Mouse (Mus musculus): ENCODE measurements around the gene Kdm5b. TPM values are rescaled to one million over a fixed set of nuclear protein-coding genes. Genes with fewer than 3 reads are reported as not detected.

Kdm5b gene
- polyA plus RNA-seq, 1 experiment from 2014 or later = 38.6 TPM

DNA sequence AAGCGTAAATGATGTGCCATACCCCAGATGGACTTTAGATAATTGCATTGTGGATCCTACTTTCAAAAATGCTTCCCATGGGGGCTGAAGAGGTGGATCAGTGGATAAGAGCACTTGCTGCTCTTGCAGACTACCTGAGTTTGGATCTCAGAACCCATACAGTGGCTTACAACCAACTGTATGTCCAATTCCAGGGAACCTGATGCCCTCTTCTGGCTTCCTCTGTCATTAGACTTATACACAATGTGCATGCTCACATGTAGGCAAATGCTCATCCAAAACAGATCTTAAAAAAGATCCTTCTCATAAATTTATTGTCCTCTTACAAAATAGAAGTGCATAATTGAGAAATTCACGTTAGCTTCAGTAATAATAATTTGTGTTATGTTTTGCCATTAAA lies 31.8 kb downstream of the Kdm5b start:
- WGBS = 93% methylated on average over 2 of the region's 2 CpGs
- ATAC-seq (ENCODE audit: insufficient number of reproducible peaks, insufficient read depth, low FRiP score, low read depth) = no peak

DNA sequence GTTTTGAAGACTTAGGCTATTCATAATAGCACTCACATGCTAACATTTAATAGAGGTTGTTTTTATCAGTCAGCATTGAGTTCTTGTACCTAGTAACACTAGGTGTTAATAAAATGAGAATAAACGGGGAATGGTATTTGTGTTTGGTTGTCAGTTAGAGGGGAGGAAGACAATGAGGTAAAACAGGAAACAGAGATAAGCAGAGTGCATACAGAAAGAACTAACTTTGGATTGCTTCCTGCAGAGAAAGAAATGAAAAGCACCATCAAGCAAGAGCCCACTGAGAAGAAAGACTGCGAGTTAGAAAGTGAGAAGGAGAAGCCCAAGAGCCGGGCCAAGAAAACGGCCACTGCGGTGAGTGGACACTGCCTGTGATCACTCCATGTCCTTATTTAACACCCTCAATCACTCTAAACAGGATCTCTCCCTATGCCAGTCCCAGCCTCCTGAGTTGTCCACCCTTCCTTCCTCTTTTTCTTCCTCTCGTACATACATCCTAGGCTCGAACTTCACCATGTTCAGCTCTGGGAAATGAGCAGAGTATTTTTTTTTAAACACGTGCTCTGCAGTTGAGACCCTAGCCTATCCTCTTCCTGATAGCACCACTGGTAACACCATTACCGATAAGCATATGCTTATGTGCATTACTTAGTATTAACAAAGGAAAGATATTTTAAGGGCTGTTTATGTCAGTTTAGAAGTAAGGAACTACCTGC lies 37.5 kb downstream of the Kdm5b start:
- H3K27me3 ChIP-seq (ENCODE audit: control insufficient read depth, insufficient read depth, low read length) = no peaks in the 10 kb centered on the region
- no peaks in the 10 kb centered on the region for H3K4me1 ChIP-seq (ENCODE audit: control insufficient read depth in 2 of 2, insufficient read depth in 2 of 2, low read length in 2 of 2)
- no peak overlapping the region for H3K27ac ChIP-seq (replicated peaks in 1 of 2; ENCODE audit: control insufficient read depth in 1 of 2, insufficient read depth in 1 of 2, low read depth in 2 of 2, low read length in 2 of 2)
- 73% methylated on average over 9 of the region's 9 CpGs for WGBS
- no peak overlapping the region for H3K4me3 ChIP-seq (ENCODE audit: control insufficient read depth in 1 of 2, insufficient read depth in 1 of 2, low read depth in 1 of 2, low read length in 2 of 2)
- no peak for ATAC-seq (ENCODE audit: insufficient number of reproducible peaks, insufficient read depth, low FRiP score, low read depth)
- H3K4me2 ChIP-seq (ENCODE audit: low read length) = no peak overlapping the region
- H3K9me3 ChIP-seq (ENCODE audit: control insufficient read depth, low read length) = no peaks in the 10 kb centered on the region
- peaks cover 88% of the 10 kb centered on the region for H3K36me3 ChIP-seq (ENCODE audit: control insufficient read depth, insufficient read depth, low read length)
- no peak overlapping the region for H3K9ac ChIP-seq (ENCODE audit: low read length)

More for the DNA sequence above, 31.8 kb downstream of the Kdm5b start:
- Histone ChIP-seq H3K4me3 (ENCODE audit: control insufficient read depth in 1 of 2, insufficient read depth in 1 of 2, low read depth in 1 of 2, low read length in 2 of 2) (no peak overlapping the region), H3K36me3 (ENCODE audit: control insufficient read depth, insufficient read depth, low read length) (peaks cover 77% of the 10 kb centered on the region), H3K27ac (replicated peaks in 1 of 2; ENCODE audit: control insufficient read depth in 1 of 2, insufficient read depth in 1 of 2, low read depth in 2 of 2, low read length in 2 of 2) (no peak overlapping the region), H3K9ac (ENCODE audit: low read length) (no peak overlapping the region), H3K4me1 (ENCODE audit: control insufficient read depth in 2 of 2, insufficient read depth in 2 of 2, low read length in 2 of 2) (no peaks in the 10 kb centered on the region), H3K9me3 (ENCODE audit: control insufficient read depth, low read length) (no peaks in the 10 kb centered on the region), H3K4me2 (ENCODE audit: low read length) (no peak overlapping the region), H3K27me3 (ENCODE audit: control insufficient read depth, insufficient read depth, low read length) (no peaks in the 10 kb centered on the region)

- Histone ChIP-seq H3K9ac (ENCODE audit: low read length) (no peak overlapping the region), H3K27me3 (ENCODE audit: control insufficient read depth, insufficient read depth, low read length) (no peaks in the 10 kb centered on the region), H3K4me1 (ENCODE audit: control insufficient read depth in 2 of 2, insufficient read depth in 2 of 2, low read length in 2 of 2) (no peaks in the 10 kb centered on the region), H3K27ac (replicated peaks in 1 of 2; ENCODE audit: control insufficient read depth in 1 of 2, insufficient read depth in 1 of 2, low read depth in 2 of 2, low read length in 2 of 2) (no peak overlapping the region), H3K9me3 (ENCODE audit: control insufficient read depth, low read length) (no peaks in the 10 kb centered on the region), H3K4me2 (ENCODE audit: low read length) (no peak overlapping the region), H3K4me3 (ENCODE audit: control insufficient read depth in 1 of 2, insufficient read depth in 1 of 2, low read depth in 1 of 2, low read length in 2 of 2) (no peak overlapping the region), H3K36me3 (ENCODE audit: control insufficient read depth, insufficient read depth, low read length) (peaks cover 90% of the 10 kb centered on the region)
- WGBS = 95% methylated on average over 2 of the region's 2 CpGs
- no peak for ATAC-seq (ENCODE audit: insufficient number of reproducible peaks, insufficient read depth, low FRiP score, low read depth)
These were observed 44.1 kb downstream of the Kdm5b start for GRCm38 (mm10) chr1:134604086-134604485.

DNA sequence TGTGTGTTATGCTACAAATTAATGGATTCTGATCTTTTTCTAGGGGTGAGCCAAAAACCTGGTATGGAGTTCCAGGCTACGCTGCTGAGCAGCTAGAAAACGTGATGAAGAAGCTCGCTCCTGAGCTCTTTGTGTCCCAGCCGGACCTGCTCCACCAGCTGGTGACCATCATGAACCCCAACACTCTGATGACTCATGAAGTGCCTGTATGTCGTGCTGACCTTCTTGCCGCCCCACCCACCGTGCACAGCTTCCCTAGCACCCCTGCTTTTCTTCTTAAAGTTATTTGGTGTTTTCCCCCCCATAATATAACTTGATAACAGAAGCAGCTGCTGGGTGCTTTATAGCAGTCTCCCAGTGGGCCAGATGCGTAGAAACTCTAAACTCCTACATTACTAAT lies 45.7 kb downstream of the Kdm5b start:
- ATAC-seq (ENCODE audit: insufficient number of reproducible peaks, insufficient read depth, low FRiP score, low read depth) = no peak
- no peak overlapping the region for H3K9ac ChIP-seq (ENCODE audit: low read length)
- no peak overlapping the region for H3K4me3 ChIP-seq (ENCODE audit: control insufficient read depth in 1 of 2, insufficient read depth in 1 of 2, low read depth in 1 of 2, low read length in 2 of 2)
- H3K9me3 ChIP-seq (ENCODE audit: control insufficient read depth, low read length) = no peaks in the 10 kb centered on the region
- no peaks in the 10 kb centered on the region for H3K27me3 ChIP-seq (ENCODE audit: control insufficient read depth, insufficient read depth, low read length)
- H3K27ac ChIP-seq (replicated peaks in 1 of 2; ENCODE audit: control insufficient read depth in 1 of 2, insufficient read depth in 1 of 2, low read depth in 2 of 2, low read length in 2 of 2) = no peak overlapping the region
- H3K4me2 ChIP-seq (ENCODE audit: low read length) = no peak overlapping the region
- no peaks in the 10 kb centered on the region for H3K4me1 ChIP-seq (ENCODE audit: control insufficient read depth in 2 of 2, insufficient read depth in 2 of 2, low read length in 2 of 2)
- H3K36me3 ChIP-seq (ENCODE audit: control insufficient read depth, insufficient read depth, low read length) = peaks cover 88% of the 10 kb centered on the region
- WGBS = 82% methylated on average over 8 of the region's 8 CpGs

DNA sequence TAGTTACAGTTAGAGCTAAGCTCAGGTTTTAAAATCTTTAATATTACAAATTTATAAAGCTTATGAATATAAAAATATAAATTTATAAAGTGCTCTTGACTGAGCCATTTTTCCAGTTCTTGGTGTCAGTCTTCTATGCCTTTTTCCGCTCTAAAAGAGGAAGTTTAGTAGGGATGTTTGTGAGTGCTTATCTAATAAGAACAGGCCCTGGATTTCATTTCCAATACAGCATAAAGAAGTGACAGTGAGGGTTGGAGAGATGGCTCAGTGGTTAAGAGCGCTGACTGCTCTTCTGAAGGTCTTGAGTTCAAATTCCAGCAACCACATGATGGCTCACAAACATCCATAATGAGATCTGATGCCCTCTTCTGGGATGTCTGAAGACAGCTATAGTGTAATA lies 46.4 kb downstream of the Kdm5b start:
- Histone ChIP-seq H3K4me1 (ENCODE audit: control insufficient read depth in 2 of 2, insufficient read depth in 2 of 2, low read length in 2 of 2) (no peaks in the 10 kb centered on the region), H3K36me3 (ENCODE audit: control insufficient read depth, insufficient read depth, low read length) (peaks cover 83% of the 10 kb centered on the region), H3K27me3 (ENCODE audit: control insufficient read depth, insufficient read depth, low read length) (no peaks in the 10 kb centered on the region), H3K9ac (ENCODE audit: low read length) (no peak overlapping the region), H3K27ac (replicated peaks in 1 of 2; ENCODE audit: control insufficient read depth in 1 of 2, insufficient read depth in 1 of 2, low read depth in 2 of 2, low read length in 2 of 2) (no peak overlapping the region), H3K4me3 (ENCODE audit: control insufficient read depth in 1 of 2, insufficient read depth in 1 of 2, low read depth in 1 of 2, low read length in 2 of 2) (no peak overlapping the region), H3K4me2 (ENCODE audit: low read length) (no peak overlapping the region), H3K9me3 (ENCODE audit: control insufficient read depth, low read length) (no peaks in the 10 kb centered on the region)
- 92% methylated on average over 2 of the region's 2 CpGs for WGBS
- no peak for ATAC-seq (ENCODE audit: insufficient number of reproducible peaks, insufficient read depth, low FRiP score, low read depth)

GRCm38 (mm10) chr1:134607279-134607678 lies 47.3 kb downstream of the Kdm5b start:
- no peaks in the 10 kb centered on the region for H3K27me3 ChIP-seq (ENCODE audit: control insufficient read depth, insufficient read depth, low read length)
- H3K9ac ChIP-seq (ENCODE audit: low read length) = no peak overlapping the region
- H3K4me2 ChIP-seq (ENCODE audit: low read length) = no peak overlapping the region
- no peaks in the 10 kb centered on the region for H3K4me1 ChIP-seq (ENCODE audit: control insufficient read depth in 2 of 2, insufficient read depth in 2 of 2, low read length in 2 of 2)
- peaks cover 80% of the 10 kb centered on the region for H3K36me3 ChIP-seq (ENCODE audit: control insufficient read depth, insufficient read depth, low read length)
- 89% methylated on average over 1 of the region's 1 CpGs for WGBS
- ATAC-seq (ENCODE audit: insufficient number of reproducible peaks, insufficient read depth, low FRiP score, low read depth) = no peak
- no peaks in the 10 kb centered on the region for H3K9me3 ChIP-seq (ENCODE audit: control insufficient read depth, low read length)
- no peak overlapping the region for H3K4me3 ChIP-seq (ENCODE audit: control insufficient read depth in 1 of 2, insufficient read depth in 1 of 2, low read depth in 1 of 2, low read length in 2 of 2)
- no peak overlapping the region for H3K27ac ChIP-seq (replicated peaks in 1 of 2; ENCODE audit: control insufficient read depth in 1 of 2, insufficient read depth in 1 of 2, low read depth in 2 of 2, low read length in 2 of 2)

DNA sequence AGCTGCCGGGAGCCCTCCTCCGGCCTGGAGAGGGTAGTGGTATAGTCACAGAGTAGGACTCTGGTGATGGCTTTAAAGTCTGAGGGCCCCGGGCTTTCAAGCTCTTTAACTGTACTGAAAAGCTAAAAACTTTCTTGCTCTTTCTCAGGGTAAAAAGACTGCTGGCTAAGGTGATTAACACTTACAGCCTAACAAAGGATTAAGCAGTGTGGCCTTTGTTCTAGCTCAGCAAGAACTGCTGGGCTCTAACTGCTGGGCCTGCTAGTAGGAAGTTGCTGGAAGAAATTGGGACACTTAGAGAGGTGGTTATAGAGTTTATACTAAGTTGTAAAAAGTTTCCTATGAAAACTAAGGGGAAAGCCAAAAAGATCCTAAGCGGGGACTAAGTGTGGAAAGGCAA lies 49.2 kb downstream of the Kdm5b start:
- peaks cover 86% of the 10 kb centered on the region for H3K36me3 ChIP-seq (ENCODE audit: control insufficient read depth, insufficient read depth, low read length)
- WGBS = 86% methylated on average over 4 of the region's 4 CpGs
- no peak for ATAC-seq (ENCODE audit: insufficient number of reproducible peaks, insufficient read depth, low FRiP score, low read depth)
- H3K9ac ChIP-seq (ENCODE audit: low read length) = no peak overlapping the region
- H3K27me3 ChIP-seq (ENCODE audit: control insufficient read depth, insufficient read depth, low read length) = no peaks in the 10 kb centered on the region
- H3K4me3 ChIP-seq (ENCODE audit: control insufficient read depth in 1 of 2, insufficient read depth in 1 of 2, low read depth in 1 of 2, low read length in 2 of 2) = no peak overlapping the region
- H3K27ac ChIP-seq (replicated peaks in 1 of 2; ENCODE audit: control insufficient read depth in 1 of 2, insufficient read depth in 1 of 2, low read depth in 2 of 2, low read length in 2 of 2) = no peak overlapping the region
- H3K4me1 ChIP-seq (ENCODE audit: control insufficient read depth in 2 of 2, insufficient read depth in 2 of 2, low read length in 2 of 2) = no peaks in the 10 kb centered on the region
- no peak overlapping the region for H3K4me2 ChIP-seq (ENCODE audit: low read length)
- H3K9me3 ChIP-seq (ENCODE audit: control insufficient read depth, low read length) = no peaks in the 10 kb centered on the region

DNA sequence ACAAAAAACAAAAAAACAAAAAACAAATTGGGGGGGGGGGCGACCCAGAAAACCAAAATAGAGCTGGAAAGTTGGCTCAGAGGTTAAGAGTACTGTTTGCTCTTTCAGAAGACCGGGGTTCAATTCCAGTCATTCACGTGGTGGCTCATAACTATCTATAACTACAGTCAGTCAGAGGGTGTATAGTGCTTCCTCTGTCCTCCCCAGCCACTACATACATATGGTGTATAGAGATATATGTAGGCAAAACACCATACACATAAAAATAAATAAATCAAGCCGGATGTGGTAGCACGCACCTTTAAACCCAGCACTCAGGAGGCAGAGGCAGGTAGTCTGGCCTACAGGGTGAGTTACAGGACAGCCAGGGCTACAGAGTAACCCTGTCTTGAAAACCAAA lies 54.6 kb downstream of the Kdm5b start:
- Histone ChIP-seq H3K4me3 (ENCODE audit: control insufficient read depth in 1 of 2, insufficient read depth in 1 of 2, low read depth in 1 of 2, low read length in 2 of 2) (no peak overlapping the region), H3K36me3 (ENCODE audit: control insufficient read depth, insufficient read depth, low read length) (peaks cover 83% of the 10 kb centered on the region), H3K9ac (ENCODE audit: low read length) (no peak overlapping the region), H3K27me3 (ENCODE audit: control insufficient read depth, insufficient read depth, low read length) (no peaks in the 10 kb centered on the region), H3K9me3 (ENCODE audit: control insufficient read depth, low read length) (no peaks in the 10 kb centered on the region), H3K4me2 (ENCODE audit: low read length) (no peak overlapping the region), H3K4me1 (ENCODE audit: control insufficient read depth in 2 of 2, insufficient read depth in 2 of 2, low read length in 2 of 2) (no peaks in the 10 kb centered on the region), H3K27ac (replicated peaks in 1 of 2; ENCODE audit: control insufficient read depth in 1 of 2, insufficient read depth in 1 of 2, low read depth in 2 of 2, low read length in 2 of 2) (no peak overlapping the region)
- WGBS = 92% methylated on average over 5 of the region's 5 CpGs
- ATAC-seq (ENCODE audit: insufficient number of reproducible peaks, insufficient read depth, low FRiP score, low read depth) = no peak

Measured in heart, embryonic 14.5 days (tissue).